Mouse (Mus musculus) kidney, postnatal 36 days (tissue): ENCODE results near the gene Hist2h3c1.
"Not testable (repeated sequence)": the region's sequence is repeated elsewhere in the genome, so short reads cannot be mapped to it uniquely, and the experiment has no call there.

Source experiments
- DNase-seq, 2 experiments: peaks; one replicate each; pipeline ENCODE4 v3.0.0; 2021 to 2022; ENCODE audit warnings: mixed read lengths in 2 of 2

The Hist2h3c1 gene

GRCm38 (mm10) chr3:96290727-96291126 is 44.2 kb downstream of the Hist2h3c1 start:
- DNase-seq, result not testable (repeated sequence)

GRCm38 (mm10) chr3:96292641-96293040 is 46.2 kb downstream of the Hist2h3c1 start:
- no peak for DNase-seq

GRCm38 (mm10) chr3:96293368-96293767 is 46.9 kb downstream of the Hist2h3c1 start:
- DNase-seq, result no peak

- no peak for DNase-seq
These were observed 47.3 kb downstream of the Hist2h3c1 start, which contains the start of gene Fcgr1 for GRCm38 (mm10) chr3:96293787-96294186. Gene Fcgr1 (minus strand): TSS chr3:96293969.
